Mouse (Mus musculus) lung, postnatal 0 days (tissue): ENCODE results near the gene Lrrk1.

Experiments
- CTCF ChIP-seq: IDR thresholded peaks from 2 replicates; pipeline ENCODE4 v1.5.1; 2016; ENCODE audit warnings: antibody characterized with exemption, mild to moderate bottlenecking
- EP300 ChIP-seq: IDR thresholded peaks from 2 replicates; pipeline ENCODE4 v1.6.1; 2016; ENCODE audit warnings: antibody characterized with exemption, mild to moderate bottlenecking, control low read depth

- TF ChIP-seq CTCF (no peak), EP300 (no peak)
These were observed 168.9 kb downstream of the Lrrk1 start for GRCm38 (mm10) chr7:66219028-66219793.
